Mouse (Mus musculus): ENCODE measurements around the gene Apol11b. TPM values are rescaled to one million over a fixed set of nuclear protein-coding genes. Genes with fewer than 3 reads are reported as not detected.
A peak's percentile ranks its signal among the peaks of the same experiment; 100 is the strongest.
"Not testable (repeated sequence)": the region's sequence is repeated elsewhere in the genome, so short reads cannot be mapped to it uniquely, and the experiment has no call there.

The Apol11b gene
- 0.10 TPM in 1 of 2 replicates, not detected in the other for polyA plus RNA-seq (2014; fragmentation: Nextera tagmentation; extraction: Ambion mirVana)

- DNase-seq (ENCODE audit: low spot score): not testable (repeated sequence)
- 63% methylated on average over 2 of the region's 2 CpGs for WGBS
These were observed at the start of gene Apol11b for GRCm38 (mm10) chr15:77643176-77643575. Gene Apol11b (minus strand): TSS chr15:77643286.

DNA sequence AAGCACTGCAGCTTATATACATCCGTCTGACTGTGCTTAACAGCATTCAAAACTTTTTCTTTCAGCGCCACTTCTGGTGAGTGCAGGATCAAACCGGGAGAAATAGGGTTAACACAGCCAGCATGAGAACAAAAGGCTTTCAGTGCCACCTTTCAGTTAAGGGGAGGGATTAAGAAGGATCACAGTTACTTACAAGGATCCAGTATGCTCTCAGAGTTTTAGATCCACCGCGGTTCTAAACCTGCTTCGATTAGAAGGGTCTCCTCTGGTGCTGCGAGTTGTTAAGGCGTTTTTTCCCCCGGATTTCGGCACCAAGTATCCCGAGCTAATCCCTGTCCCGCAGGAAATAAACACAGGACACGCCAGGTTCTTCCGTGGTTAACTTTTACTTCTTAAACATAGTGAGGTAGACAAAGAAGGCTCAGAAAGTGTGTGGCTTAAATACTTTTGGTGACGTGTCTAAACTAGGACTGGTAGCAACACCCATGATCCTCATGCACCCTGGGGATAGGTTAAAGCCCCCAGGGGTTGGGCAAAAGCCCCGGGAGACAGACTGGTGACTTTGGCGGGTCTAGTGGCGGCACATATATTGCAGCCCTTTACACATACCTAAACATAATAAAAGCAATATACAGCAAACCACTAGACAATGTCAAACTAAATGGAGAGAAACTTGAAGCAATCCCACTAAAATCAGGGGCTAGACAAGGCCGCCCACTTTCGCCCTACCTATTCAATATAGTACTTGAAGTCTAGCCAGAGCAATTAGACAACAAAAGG is 48.6 kb upstream of the Apol11b start:
- H3K4me1 ChIP-seq (ENCODE audit: control insufficient read depth, insufficient read depth, low read length); H3K36me3 ChIP-seq (ENCODE audit: control insufficient read depth, insufficient read depth, low read length); H3K9me3 ChIP-seq (ENCODE audit: control insufficient read depth, low read length); ATAC-seq (ENCODE audit: low read depth); H3K27me3 ChIP-seq (replicated peaks; ENCODE audit: control insufficient read depth, insufficient read depth, low read length); H3K27ac ChIP-seq (replicated peaks; ENCODE audit: low read depth, low read length): not testable (repeated sequence)
- Histone ChIP-seq H3K4me3 (ENCODE audit: low read depth, low read length) (peak overlapping the region; percentile 28), H3K4me2 (ENCODE audit: low read depth, low read length) (peak overlapping the region; percentile 47), H3K9ac (ENCODE audit: low read depth, low read length) (peak overlapping the region; percentile 50)
- 8% methylated on average over 19 of the region's 20 CpGs for WGBS
- DNase-seq (ENCODE audit: low spot score): peak; percentile 53

More at GRCm38 (mm10) chr15:77643176-77643575, at the start of gene Apol11b:
- not testable (repeated sequence) for ATAC-seq (ENCODE audit: low read depth); H3K27me3 ChIP-seq (replicated peaks; ENCODE audit: control insufficient read depth, insufficient read depth, low read length); H3K9me3 ChIP-seq (ENCODE audit: control insufficient read depth, low read length); H3K27ac ChIP-seq (replicated peaks; ENCODE audit: low read depth, low read length); H3K4me2 ChIP-seq (ENCODE audit: low read depth, low read length); H3K4me3 ChIP-seq (ENCODE audit: low read depth, low read length); H3K36me3 ChIP-seq (ENCODE audit: control insufficient read depth, insufficient read depth, low read length); H3K4me1 ChIP-seq (ENCODE audit: control insufficient read depth, insufficient read depth, low read length); H3K9ac ChIP-seq (ENCODE audit: low read depth, low read length)

- H3K27ac ChIP-seq (replicated peaks; ENCODE audit: low read depth, low read length); H3K4me2 ChIP-seq (ENCODE audit: low read depth, low read length); H3K9ac ChIP-seq (ENCODE audit: low read depth, low read length); H3K9me3 ChIP-seq (ENCODE audit: control insufficient read depth, low read length); H3K36me3 ChIP-seq (ENCODE audit: control insufficient read depth, insufficient read depth, low read length); ATAC-seq (ENCODE audit: low read depth); H3K27me3 ChIP-seq (replicated peaks; ENCODE audit: control insufficient read depth, insufficient read depth, low read length); H3K4me3 ChIP-seq (ENCODE audit: low read depth, low read length); H3K4me1 ChIP-seq (ENCODE audit: control insufficient read depth, insufficient read depth, low read length): not testable (repeated sequence)
- peak; percentile 19 for DNase-seq (ENCODE audit: low spot score)
- 12% methylated on average over 8 of the region's 11 CpGs for WGBS
These were observed 40.9 kb upstream of the Apol11b start for GRCm38 (mm10) chr15:77683944-77684343.

GRCm38 (mm10) chr15:77674081-77674480 is 31.0 kb upstream of the Apol11b start:
- not testable (repeated sequence) for H3K4me2 ChIP-seq (ENCODE audit: low read depth, low read length); ATAC-seq (ENCODE audit: low read depth); H3K27me3 ChIP-seq (replicated peaks; ENCODE audit: control insufficient read depth, insufficient read depth, low read length); H3K36me3 ChIP-seq (ENCODE audit: control insufficient read depth, insufficient read depth, low read length); H3K27ac ChIP-seq (replicated peaks; ENCODE audit: low read depth, low read length); H3K4me1 ChIP-seq (ENCODE audit: control insufficient read depth, insufficient read depth, low read length); DNase-seq (ENCODE audit: low spot score); H3K9ac ChIP-seq (ENCODE audit: low read depth, low read length); H3K9me3 ChIP-seq (ENCODE audit: control insufficient read depth, low read length); H3K4me3 ChIP-seq (ENCODE audit: low read depth, low read length)
- 70% methylated on average over 1 of the region's 1 CpGs for WGBS

GRCm38 (mm10) chr15:77661841-77662240 is 18.8 kb upstream of the Apol11b start:
- not testable (repeated sequence) for H3K9ac ChIP-seq (ENCODE audit: low read depth, low read length); H3K36me3 ChIP-seq (ENCODE audit: control insufficient read depth, insufficient read depth, low read length); H3K4me3 ChIP-seq (ENCODE audit: low read depth, low read length); H3K4me1 ChIP-seq (ENCODE audit: control insufficient read depth, insufficient read depth, low read length); H3K4me2 ChIP-seq (ENCODE audit: low read depth, low read length); H3K9me3 ChIP-seq (ENCODE audit: control insufficient read depth, low read length); DNase-seq (ENCODE audit: low spot score); ATAC-seq (ENCODE audit: low read depth); H3K27me3 ChIP-seq (replicated peaks; ENCODE audit: control insufficient read depth, insufficient read depth, low read length); H3K27ac ChIP-seq (replicated peaks; ENCODE audit: low read depth, low read length)
- 83% methylated on average over 2 of the region's 2 CpGs for WGBS

- H3K27me3 ChIP-seq (replicated peaks; ENCODE audit: control insufficient read depth, insufficient read depth, low read length); H3K4me1 ChIP-seq (ENCODE audit: control insufficient read depth, insufficient read depth, low read length); H3K9ac ChIP-seq (ENCODE audit: low read depth, low read length); H3K4me2 ChIP-seq (ENCODE audit: low read depth, low read length); H3K36me3 ChIP-seq (ENCODE audit: control insufficient read depth, insufficient read depth, low read length); DNase-seq (ENCODE audit: low spot score); H3K27ac ChIP-seq (replicated peaks; ENCODE audit: low read depth, low read length); H3K4me3 ChIP-seq (ENCODE audit: low read depth, low read length); ATAC-seq (ENCODE audit: low read depth); H3K9me3 ChIP-seq (ENCODE audit: control insufficient read depth, low read length): not testable (repeated sequence)
- 79% methylated on average over 1 of the region's 1 CpGs for WGBS
These were observed 16.7 kb upstream of the Apol11b start for GRCm38 (mm10) chr15:77659773-77660172.

DNA sequence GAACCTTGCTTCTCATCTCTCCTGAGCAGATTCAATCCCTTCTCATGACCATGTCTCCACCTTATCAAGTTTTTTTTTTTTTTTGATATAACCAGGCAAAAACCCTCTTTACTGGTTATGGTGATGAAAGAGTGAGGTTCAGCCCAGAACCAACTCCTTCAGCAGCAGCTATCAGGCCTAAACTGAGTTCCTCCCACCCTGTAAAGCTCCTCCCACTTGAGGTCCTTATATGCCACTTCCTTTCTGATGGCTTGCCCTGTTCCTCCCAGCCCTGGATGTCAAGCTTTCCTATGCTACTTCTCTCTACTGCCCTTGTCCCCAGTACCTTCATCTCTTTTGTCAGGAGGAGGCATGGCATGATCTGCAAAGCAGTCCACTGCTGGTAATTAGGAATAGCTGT is 8.1 kb upstream of the Apol11b start:
- not testable (repeated sequence) for H3K27ac ChIP-seq (replicated peaks; ENCODE audit: low read depth, low read length); H3K4me1 ChIP-seq (ENCODE audit: control insufficient read depth, insufficient read depth, low read length); ATAC-seq (ENCODE audit: low read depth); H3K36me3 ChIP-seq (ENCODE audit: control insufficient read depth, insufficient read depth, low read length); H3K4me2 ChIP-seq (ENCODE audit: low read depth, low read length); DNase-seq (ENCODE audit: low spot score); H3K9me3 ChIP-seq (ENCODE audit: control insufficient read depth, low read length); H3K27me3 ChIP-seq (replicated peaks; ENCODE audit: control insufficient read depth, insufficient read depth, low read length); H3K9ac ChIP-seq (ENCODE audit: low read depth, low read length); H3K4me3 ChIP-seq (ENCODE audit: low read depth, low read length)

DNA sequence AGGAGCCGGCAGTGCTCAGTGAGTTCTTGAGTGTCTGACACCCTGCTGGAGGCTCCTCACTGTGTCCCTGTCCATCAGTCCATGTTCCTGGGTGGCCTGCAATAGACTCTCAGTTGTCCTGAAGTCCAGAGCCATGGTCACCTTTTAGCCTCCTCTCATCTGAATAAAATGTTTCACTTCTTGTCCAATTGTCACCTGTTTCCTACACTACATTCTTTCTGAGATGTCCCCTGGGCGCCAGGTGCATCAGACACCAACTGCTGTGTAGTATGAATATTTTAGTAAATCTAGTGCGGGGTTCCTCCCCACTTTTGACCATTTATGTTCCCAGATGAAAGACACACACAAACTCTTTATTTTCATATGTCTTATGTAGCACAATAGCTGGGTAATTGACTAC is 13.3 kb downstream of the Apol11b start:
- H3K4me3 ChIP-seq (ENCODE audit: low read depth, low read length); H3K4me1 ChIP-seq (ENCODE audit: control insufficient read depth, insufficient read depth, low read length); ATAC-seq (ENCODE audit: low read depth): not testable (repeated sequence)

GRCm38 (mm10) chr15:77628647-77629046 is 14.4 kb downstream of the Apol11b start:
- 47% methylated on average over 8 of the region's 9 CpGs for WGBS
- not testable (repeated sequence) for H3K4me1 ChIP-seq (ENCODE audit: control insufficient read depth, insufficient read depth, low read length); H3K9me3 ChIP-seq (ENCODE audit: control insufficient read depth, low read length); DNase-seq (ENCODE audit: low spot score); H3K27ac ChIP-seq (replicated peaks; ENCODE audit: low read depth, low read length); ATAC-seq (ENCODE audit: low read depth); H3K4me3 ChIP-seq (ENCODE audit: low read depth, low read length); H3K4me2 ChIP-seq (ENCODE audit: low read depth, low read length); H3K36me3 ChIP-seq (ENCODE audit: control insufficient read depth, insufficient read depth, low read length); H3K9ac ChIP-seq (ENCODE audit: low read depth, low read length); H3K27me3 ChIP-seq (replicated peaks; ENCODE audit: control insufficient read depth, insufficient read depth, low read length)

More for the DNA sequence above, 13.3 kb downstream of the Apol11b start:
- H3K4me2 ChIP-seq (ENCODE audit: low read depth, low read length); H3K9me3 ChIP-seq (ENCODE audit: control insufficient read depth, low read length); H3K36me3 ChIP-seq (ENCODE audit: control insufficient read depth, insufficient read depth, low read length); DNase-seq (ENCODE audit: low spot score); H3K27ac ChIP-seq (replicated peaks; ENCODE audit: low read depth, low read length); H3K27me3 ChIP-seq (replicated peaks; ENCODE audit: control insufficient read depth, insufficient read depth, low read length); H3K9ac ChIP-seq (ENCODE audit: low read depth, low read length): not testable (repeated sequence)
- WGBS: 87% methylated on average over 2 of the region's 3 CpGs

Data from embryonic facial prominence, embryonic 14.5 days (tissue).